Mouse (Mus musculus) MEL-GATA-1-ER (cell line): Measurements from ENCODE around the gene Dph1.

Experiments used
- DNase-seq: peaks from one replicate; pipeline ENCODE4 v3.0.0-alpha.2; 2012; ENCODE audit warnings: low read depth; ENCODE audit errors: extremely low read depth

Dph1 gene

GRCm38 (mm10) chr11:75190905-75191441 is at the start of gene Dph1:
TSS of gene Dph1 (minus strand) at chr11:75191241.
- no peak for DNase-seq

GRCm38 (mm10) chr11:75240158-75240934 is 49.3 kb upstream of the Dph1 start:
- DNase-seq, result no peak

- no peak for DNase-seq
Measured at GRCm38 (mm10) chr11:75234745-75235144, 43.7 kb upstream of the Dph1 start.

GRCm38 (mm10) chr11:75232434-75232833 is 41.4 kb upstream of the Dph1 start:
- no peak for DNase-seq

- peak; percentile 40 for DNase-seq
Measured at GRCm38 (mm10) chr11:75231756-75232155, 40.7 kb upstream of the Dph1 start.

GRCm38 (mm10) chr11:75230272-75230760 is 39.3 kb upstream of the Dph1 start:
- no peak for DNase-seq

- DNase-seq, result no peak
Measured at GRCm38 (mm10) chr11:75229289-75229688, 38.2 kb upstream of the Dph1 start.

GRCm38 (mm10) chr11:75227632-75228031 is 36.6 kb upstream of the Dph1 start:
- no peak for DNase-seq

- no peak for DNase-seq
Measured at GRCm38 (mm10) chr11:75224835-75225234, 33.8 kb upstream of the Dph1 start.

- no peak for DNase-seq
Measured at GRCm38 (mm10) chr11:75224062-75224461, 33.0 kb upstream of the Dph1 start.

- DNase-seq, result no peak
Measured at GRCm38 (mm10) chr11:75220517-75221145, 29.6 kb upstream of the Dph1 start.

GRCm38 (mm10) chr11:75220115-75220514 is 29.1 kb upstream of the Dph1 start:
- no peak for DNase-seq

- DNase-seq, result no peak
Measured at GRCm38 (mm10) chr11:75214081-75214950, 23.3 kb upstream of the Dph1 start.

- DNase-seq, result no peak
Measured at GRCm38 (mm10) chr11:75213372-75214080, 22.5 kb upstream of the Dph1 start.

- no peak for DNase-seq
Measured at GRCm38 (mm10) chr11:75212876-75213275, 21.8 kb upstream of the Dph1 start.

- no peak for DNase-seq
Measured at GRCm38 (mm10) chr11:75212031-75212667, 21.1 kb upstream of the Dph1 start.

GRCm38 (mm10) chr11:75210755-75211154 is 19.7 kb upstream of the Dph1 start:
- DNase-seq, result no peak

GRCm38 (mm10) chr11:75210093-75210492 is 19.1 kb upstream of the Dph1 start:
- DNase-seq, result no peak

GRCm38 (mm10) chr11:75209363-75209762 is 18.3 kb upstream of the Dph1 start:
- DNase-seq, result no peak

- DNase-seq, result no peak
Measured at GRCm38 (mm10) chr11:75206347-75206746, 15.3 kb upstream of the Dph1 start.
